Mouse (Mus musculus): ENCODE measurements around the gene Tmtc4.

- no peak for TF ChIP-seq CTCF (IDR thresholded peaks at IDR 0.05; ENCODE audit: extremely low read depth, insufficient read depth, insufficient read length, insufficient replicate concordance)
- TF ChIP-seq POLR2A (IDR thresholded peaks at IDR 0.05; ENCODE audit: low read depth, low read length) = no peak
These were observed 96.6 kb downstream of the Tmtc4 start for GRCm38 (mm10) chr14:122887278-122887677.
